Mouse (Mus musculus) intestine, postnatal 0 days (tissue): ENCODE results near the gene Tmem200b. TPM values are rescaled to one million over a fixed set of nuclear protein-coding genes. Genes with fewer than 3 reads are reported as not detected.
A peak's percentile ranks its signal among the peaks of the same experiment; 100 is the strongest.

Experiments used
- ATAC-seq: fragments of 200-750 bp; cut with Nextera tagmentation; 2 replicates; pipeline ENCODE4 v1.8.0; 2017; ENCODE audit warnings: mild to moderate bottlenecking, moderate TSS enrichment, moderate library complexity
- H3K27ac ChIP-seq: fragments of 300-500 bp; sonication (generic); 2 replicates; pipeline ENCODE4 v1.5.1; 2014; ENCODE audit warnings: mild to moderate bottlenecking, low read depth, low read length, moderate library complexity
- H3K27me3 ChIP-seq: fragments of 300-500 bp; sonication (generic); replicated peaks from 2 replicates; pipeline ENCODE4 v1.6.1; 2014; ENCODE audit warnings: low read length, mixed read lengths; ENCODE audit not compliant: control insufficient read depth, insufficient read depth
- H3K36me3 ChIP-seq: fragments of 300-500 bp; sonication (generic); 2 replicates; pipeline ENCODE4 v1.6.1; 2014; ENCODE audit warnings: mild to moderate bottlenecking, moderate library complexity; ENCODE audit not compliant: control insufficient read depth, insufficient read depth
- H3K4me1 ChIP-seq: fragments of 300-500 bp; sonication (generic); replicated peaks from 2 replicates; pipeline ENCODE4 v1.6.1; 2014; ENCODE audit warnings: antibody characterized with exemption, low read length, mixed read lengths; ENCODE audit not compliant: control insufficient read depth, insufficient read depth
- H3K4me2 ChIP-seq: fragments of 300-500 bp; sonication (generic); replicated peaks from 2 replicates; pipeline ENCODE4 v1.6.1; 2014; ENCODE audit warnings: low read depth, mild to moderate bottlenecking, moderate library complexity
- H3K4me3 ChIP-seq: fragments of 300-500 bp; sonication (generic); 2 replicates; pipeline ENCODE4 v1.5.1; 2014; ENCODE audit warnings: low read depth, low read length
- H3K9ac ChIP-seq: fragments of 300-500 bp; sonication (generic); 2 replicates; pipeline ENCODE4 v1.6.1; 2014; ENCODE audit warnings: mild to moderate bottlenecking, low read depth, low read length
- H3K9me3 ChIP-seq: fragments of 300-500 bp; sonication (generic); 2 replicates; pipeline ENCODE4 v1.6.1; 2016; ENCODE audit warnings: mixed run types; ENCODE audit not compliant: control insufficient read depth
- CTCF ChIP-seq: sonication (generic); IDR thresholded peaks from 2 replicates; pipeline ENCODE4 v1.5.1; 2016; ENCODE audit warnings: low read depth, mild to moderate bottlenecking, control low read depth, antibody characterized with exemption, moderate library complexity
- WGBS: fragments of 180-500 bp; shearing (Covaris S2); extraction: QIAGEN DNeasy Blood & Tissue Kit; methylation state at CpG from one replicate; pipeline ENCODE4 v1.1.7; 2014; 5-methylcytosine and 5-hydroxymethylcytosine counted together
- polyA plus RNA-seq: library from polyadenylated mRNA; unstranded; fragments of >200 nt; fragmentation: Nextera tagmentation; extraction: Ambion mirVana; gene quantifications from 2 replicates; pipeline ENCODE4 v1.2.1, GENCODE M21; 2015

Gene Tmem200b
- polyA plus RNA-seq, 1 experiment from 2014 or later: 1.7 TPM

- Histone ChIP-seq H3K4me2 (no peak overlapping the region), H3K36me3 (peaks cover 30% of the 10 kb centered on the region), H3K9ac (no peak overlapping the region), H3K4me1 (no peaks in the 10 kb centered on the region), H3K4me3 (no peak overlapping the region), H3K27me3 (no peaks in the 10 kb centered on the region), H3K27ac (no peak overlapping the region), H3K9me3 (no peaks in the 10 kb centered on the region)
- peak; percentile 82 for TF ChIP-seq CTCF
- 50% methylated on average over 8 of the region's 8 CpGs for WGBS
- ATAC-seq: peak; percentile 34; the same call in 1 of the 2 replicates
These were observed 17.1 kb upstream of the Tmem200b start for GRCm38 (mm10) chr4:131904478-131904877.

- 34% methylated on average over 6 of the region's 6 CpGs for whole genome bisulfite sequencing
- Histone ChIP-seq H3K27ac (no peak overlapping the region), H3K9ac (no peak overlapping the region), H3K4me3 (no peak overlapping the region), H3K4me2 (no peak overlapping the region), H3K36me3 (peaks cover 10% of the 10 kb centered on the region; the same call in 1 of the 2 replicates), H3K4me1 (0 out of 2 replicates have a peak, but pooled peaks cover 3% of the 10 kb centered on the region), H3K9me3 (no peaks in the 10 kb centered on the region), H3K27me3 (no peaks in the 10 kb centered on the region)
- ATAC-seq: no peak
- TF ChIP-seq CTCF: no peak
These were observed 15.1 kb upstream of the Tmem200b start for GRCm38 (mm10) chr4:131906423-131906822.

- WGBS: 92% methylated on average over 3 of the region's 3 CpGs
- no peak for ATAC-seq
- Histone ChIP-seq H3K27me3 (no peaks in the 10 kb centered on the region), H3K4me3 (no peak overlapping the region), H3K27ac (no peak overlapping the region), H3K4me2 (no peak overlapping the region), H3K9ac (no peak overlapping the region), H3K9me3 (no peaks in the 10 kb centered on the region), H3K36me3 (no peaks in the 10 kb centered on the region), H3K4me1 (0 out of 2 replicates have a peak, but pooled peaks cover 3% of the 10 kb centered on the region)
- peak; percentile 58 for TF ChIP-seq CTCF
These were observed 13.7 kb upstream of the Tmem200b start for GRCm38 (mm10) chr4:131907912-131908311.

- peak; percentile 63 for ATAC-seq
- Histone ChIP-seq H3K36me3 (no peaks in the 10 kb centered on the region), H3K9ac (peak overlapping the region; percentile 22; the same call in 1 of the 2 replicates), H3K4me2 (peak overlapping the region; percentile 57), H3K4me3 (peak overlapping the region; percentile 11), H3K27me3 (peaks cover 15% of the 10 kb centered on the region; the same call in 1 of the 2 replicates), H3K4me1 (0 out of 2 replicates have a peak, but pooled peaks cover 3% of the 10 kb centered on the region), H3K9me3 (no peaks in the 10 kb centered on the region), H3K27ac (peak overlapping the region; percentile 15; the same call in 1 of the 2 replicates)
- WGBS: 8% methylated on average over 18 of the region's 21 CpGs
- TF ChIP-seq CTCF: no peak
These were observed 11.2 kb upstream of the Tmem200b start for GRCm38 (mm10) chr4:131910237-131910994.

- Histone ChIP-seq H3K27me3 (peaks cover 24% of the 10 kb centered on the region), H3K4me1 (0 out of 2 replicates have a peak, but pooled peaks cover 5% of the 10 kb centered on the region), H3K9ac (no peak overlapping the region), H3K36me3 (no peaks in the 10 kb centered on the region), H3K4me3 (no peak overlapping the region), H3K9me3 (no peaks in the 10 kb centered on the region), H3K27ac (no peak overlapping the region), H3K4me2 (peak overlapping the region; percentile 57; the same call in 1 of the 2 replicates)
- TF ChIP-seq CTCF: no peak
- ATAC-seq: no peak
- 44% methylated on average over 5 of the region's 5 CpGs for WGBS
These were observed 10.1 kb upstream of the Tmem200b start for GRCm38 (mm10) chr4:131911521-131911920.

- Histone ChIP-seq H3K9ac (no peak overlapping the region), H3K4me2 (no peak overlapping the region), H3K27ac (no peak overlapping the region), H3K4me3 (no peak overlapping the region), H3K27me3 (peaks cover 31% of the 10 kb centered on the region), H3K36me3 (no peaks in the 10 kb centered on the region), H3K4me1 (0 out of 2 replicates have a peak, but pooled peaks cover 5% of the 10 kb centered on the region), H3K9me3 (no peaks in the 10 kb centered on the region)
- TF ChIP-seq CTCF: no peak
- no peak for ATAC-seq
- 70% methylated on average over 10 of the region's 10 CpGs for WGBS
These were observed 8.0 kb upstream of the Tmem200b start for GRCm38 (mm10) chr4:131913526-131913925.
